Mouse (Mus musculus) thymus, adult 2 months (tissue): ENCODE measurements at regions not wholly inside any gene's neighbourhood (a gene's known extent, or its start where the extent isn't known, plus 50 kb on each side); places are given as distances from the start of the nearest gene placed in this dataset.

ENCODE experiments used
- CTCF ChIP-seq: fragments of 200-500 bp; IDR thresholded peaks from 2 replicates; pipeline ENCODE4 v1.5.1; 2012; ENCODE audit warnings: mild to moderate bottlenecking, control low read depth, low read length, moderate library complexity, borderline replicate concordance; ENCODE audit not compliant: control insufficient read depth, poor library complexity, insufficient read depth; ENCODE audit errors: extremely low read depth
- POLR2A ChIP-seq: fragments of 200-500 bp; IDR thresholded peaks from 2 replicates; pipeline ENCODE4 v1.6.1; 2012; ENCODE audit warnings: mild to moderate bottlenecking, low read length, control low read depth, moderate library complexity; ENCODE audit not compliant: control insufficient read depth, poor library complexity, insufficient read depth; ENCODE audit errors: extremely low read depth

DNA sequence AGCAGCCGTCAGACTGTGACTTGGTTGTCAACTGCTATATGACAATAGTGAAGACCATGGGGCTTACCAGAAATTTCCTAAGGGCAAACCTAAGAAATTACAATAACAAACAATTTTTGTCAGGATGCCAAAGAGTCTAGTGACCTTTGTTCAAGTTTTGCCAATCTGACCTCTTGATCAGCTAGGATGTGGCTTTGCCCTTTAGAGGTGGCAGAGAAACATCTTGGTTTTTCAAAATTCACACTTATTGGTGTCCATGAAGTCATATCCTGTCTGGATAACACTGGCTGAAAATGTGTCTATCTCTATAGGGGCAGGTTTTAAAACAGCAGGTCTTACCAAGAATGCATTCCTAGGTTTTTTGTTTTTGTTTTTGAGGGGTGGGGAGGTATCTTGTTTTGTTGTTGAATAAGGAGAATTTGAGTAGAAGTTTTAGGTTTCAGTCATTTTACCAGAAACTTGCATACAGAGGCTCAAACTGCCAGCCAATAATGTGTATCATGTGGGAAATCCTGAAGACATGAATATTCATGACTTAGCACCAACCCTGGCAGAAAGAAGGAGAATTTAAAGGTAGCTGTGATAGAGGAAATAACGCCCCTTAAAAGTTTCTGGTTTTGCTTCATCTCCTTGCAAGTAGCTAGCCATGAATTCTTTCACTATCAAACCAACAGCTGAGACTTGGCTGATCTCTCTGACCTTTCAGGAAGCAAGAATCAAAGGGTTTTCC lies 110.4 kb downstream of the Fam124b start:
- TF ChIP-seq CTCF (no peak), POLR2A (no peak)
